Mouse (Mus musculus) gonadal fat pad, adult 2 months (tissue): ENCODE measurements around the gene Klf15. TPM values are rescaled to one million over a fixed set of nuclear protein-coding genes. Genes with fewer than 3 reads are reported as not detected.

ENCODE experiments used
- DNase-seq: peaks from one replicate; pipeline ENCODE4 v3.0.0-alpha.2; 2012; ENCODE audit warnings: low read depth
- polyA plus RNA-seq: library from polyadenylated mRNA; depleted of rRNA; stranded (reverse); fragments of >200 nt; gene quantifications from 2 replicates; pipeline ENCODE4 v1.2.3, GENCODE M21; 2012; rRNA removed

Gene Klf15
- polyA plus RNA-seq, result 78.7 and 86.9 TPM in 2 replicates

- no peak for DNase-seq
Observed at GRCm38 (mm10) chr6:90462181-90462706, at the start of gene Klf15. Klf15 (plus strand) TSS chr6:90462576.

DNA sequence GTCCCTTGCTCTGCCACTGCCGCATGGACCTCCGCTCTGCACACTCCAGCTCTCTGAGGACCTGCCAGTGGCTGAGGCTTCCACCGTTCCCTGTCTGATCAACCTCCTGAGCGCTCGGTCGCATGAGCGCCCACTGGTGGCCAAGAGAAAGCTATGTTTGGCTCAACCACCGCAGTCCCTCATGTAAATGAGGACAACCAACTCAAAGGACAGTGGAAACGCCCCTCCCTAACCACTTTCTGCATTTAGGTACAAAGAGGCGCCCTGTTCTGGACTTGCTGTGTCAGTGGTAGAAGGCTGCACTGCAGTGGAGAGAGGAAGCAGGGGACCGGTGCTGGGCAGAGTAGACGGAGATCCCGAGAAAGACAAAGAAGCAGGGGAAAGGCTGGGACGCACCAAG is 39.8 kb upstream of the Klf15 start:
- DNase-seq, result no peak

DNA sequence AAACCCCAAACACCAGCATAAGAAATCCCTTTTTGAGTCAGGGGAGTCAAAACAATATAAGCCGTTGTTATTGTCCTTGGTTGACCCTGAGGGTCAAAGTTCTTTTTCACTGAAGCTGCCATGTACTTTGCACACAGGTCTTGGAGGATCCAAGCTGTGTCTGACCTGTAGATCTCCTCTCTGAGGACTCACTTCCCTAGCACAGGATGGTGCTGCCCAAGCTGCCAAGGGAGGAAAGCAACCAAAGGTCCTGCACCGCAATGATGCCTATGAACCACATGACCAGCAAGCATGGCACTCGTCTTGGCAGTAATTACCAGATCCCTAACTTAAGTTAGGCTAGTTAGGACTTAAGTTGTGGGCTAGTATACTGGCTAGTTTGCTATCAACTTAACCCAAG is 37.0 kb upstream of the Klf15 start:
- DNase-seq, result no peak

GRCm38 (mm10) chr6:90426003-90426402 is 36.4 kb upstream of the Klf15 start:
- DNase-seq, result no peak

DNA sequence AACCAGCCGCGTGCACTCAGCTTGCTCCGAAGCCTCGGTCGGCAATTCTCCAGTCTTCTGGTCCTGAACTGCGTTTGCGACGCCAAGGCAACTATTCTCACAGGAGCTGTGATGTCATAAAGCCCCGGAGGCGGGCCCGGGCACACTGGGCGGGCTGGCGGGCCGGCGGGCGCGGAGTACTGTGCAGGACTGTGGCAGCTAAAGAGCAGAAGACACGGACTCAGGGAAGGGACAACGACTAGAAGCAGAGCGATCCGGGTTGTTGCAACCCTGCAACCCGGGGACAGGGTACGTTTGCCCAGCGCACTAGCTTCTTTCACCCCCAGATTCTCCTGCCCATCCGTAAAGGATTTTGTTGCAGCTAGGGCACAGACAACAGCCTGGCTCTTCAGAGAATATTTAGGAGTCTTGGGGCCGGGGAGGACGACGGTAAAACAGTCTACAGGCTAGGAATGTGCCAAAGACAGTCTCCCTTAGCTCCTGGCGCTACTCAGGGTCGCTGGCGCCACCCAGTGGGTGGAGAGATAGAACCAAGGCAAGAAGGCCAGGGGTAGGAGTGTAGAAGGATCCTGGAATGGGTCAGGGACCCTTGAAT is 33.9 kb upstream of the Klf15 start, which contains the start of gene Cfap100:
Gene Cfap100 (minus strand): TSS at position 418 of the 595 bp plus-strand sequence.
- no peak for DNase-seq

GRCm38 (mm10) chr6:90429911-90430310 is 32.5 kb upstream of the Klf15 start:
- no peak for DNase-seq

DNA sequence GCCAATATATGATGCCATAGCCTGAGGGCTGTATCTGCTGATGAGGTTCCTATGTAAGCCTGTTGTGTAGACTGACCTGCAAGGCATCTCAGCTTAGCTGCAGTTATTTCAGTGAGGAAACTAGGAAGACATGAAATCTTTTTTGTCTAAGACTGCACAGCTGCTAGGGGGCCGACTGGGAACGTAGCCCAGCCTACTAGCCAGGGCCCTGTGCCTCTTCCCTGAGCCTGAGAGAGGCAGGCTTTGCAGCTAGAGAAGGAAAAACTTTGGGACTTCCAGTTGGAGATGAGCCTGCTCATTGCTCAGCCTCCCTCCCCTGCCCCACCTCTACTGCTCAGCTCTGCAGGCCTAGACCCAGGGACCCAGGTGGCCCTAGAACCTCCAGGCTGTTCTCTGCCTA is 30.9 kb upstream of the Klf15 start:
- DNase-seq, result no peak

DNA sequence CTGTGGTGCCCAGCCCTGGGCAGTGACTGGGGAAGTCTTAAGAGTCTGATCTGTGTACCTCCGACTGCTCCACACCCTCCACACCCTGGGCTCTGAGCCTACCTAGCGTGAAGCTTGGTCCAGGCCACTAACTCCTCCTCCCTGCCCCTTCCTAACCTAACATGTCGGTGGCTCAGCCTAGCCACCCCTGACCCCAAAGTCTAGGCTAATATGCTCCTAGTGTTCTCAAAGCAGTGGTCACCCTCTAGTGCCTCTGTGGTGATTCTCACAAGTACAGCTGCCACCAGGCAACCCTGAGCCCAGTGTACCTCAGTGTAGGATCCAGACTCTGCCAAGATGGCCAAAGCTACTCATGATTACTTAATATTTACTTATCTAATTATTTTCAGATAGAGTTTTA is 27.7 kb upstream of the Klf15 start:
- DNase-seq, result no peak

DNA sequence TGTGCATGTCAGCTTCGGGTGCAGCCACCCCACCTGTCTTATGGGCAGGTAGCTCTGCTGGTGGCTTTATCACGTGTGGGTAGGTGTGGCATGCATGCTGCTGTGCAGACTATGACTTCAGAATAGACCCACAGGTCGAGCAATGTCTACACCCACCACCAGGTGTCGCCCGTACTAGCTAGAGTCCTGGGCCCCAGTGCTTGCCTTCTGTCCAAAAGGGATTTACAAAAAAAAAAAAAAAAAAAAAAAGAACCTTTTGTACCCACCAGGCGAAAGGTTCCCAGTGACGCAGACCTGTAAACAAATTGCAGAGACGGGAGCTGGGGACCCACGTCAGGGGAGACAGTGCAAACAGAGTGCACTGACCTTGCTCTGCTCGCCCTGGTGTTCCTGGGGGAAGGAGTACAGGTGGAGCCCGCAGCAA is 27.2 kb upstream of the Klf15 start:
- no peak for DNase-seq

DNA sequence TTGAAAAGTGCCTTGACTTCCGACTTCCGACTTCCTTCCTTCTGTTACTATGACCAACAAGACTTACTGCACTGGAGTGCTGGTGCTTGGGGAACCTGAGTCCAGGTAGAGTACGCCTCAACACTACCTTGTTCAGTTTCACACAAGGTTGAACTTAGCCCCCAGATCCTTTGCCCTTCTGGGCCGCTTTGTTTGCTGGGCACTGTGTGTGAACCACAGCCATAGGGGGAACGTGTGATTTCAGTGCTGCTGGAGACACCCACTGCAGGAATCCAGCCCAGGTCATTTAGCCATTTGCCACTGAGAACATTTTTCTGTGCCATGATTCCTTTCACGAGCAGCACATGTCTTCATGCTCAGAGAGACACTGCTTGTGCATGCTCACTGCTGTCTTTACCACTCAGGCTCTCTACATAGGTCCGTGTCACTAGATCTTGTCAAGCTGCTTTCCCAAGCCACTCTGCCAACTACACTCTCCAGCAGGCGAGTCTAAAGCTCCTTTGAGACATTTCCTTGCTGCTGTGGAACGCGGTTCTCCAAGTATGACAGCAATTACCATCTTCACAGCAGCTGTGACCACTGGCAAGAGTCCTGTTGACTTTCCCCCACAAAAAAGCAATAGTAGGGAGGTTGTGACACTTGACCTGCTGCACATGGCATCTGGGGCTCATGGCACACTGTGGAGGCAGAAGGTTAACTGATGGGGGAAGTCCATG is 26.0 kb upstream of the Klf15 start:
- DNase-seq, result no peak

DNA sequence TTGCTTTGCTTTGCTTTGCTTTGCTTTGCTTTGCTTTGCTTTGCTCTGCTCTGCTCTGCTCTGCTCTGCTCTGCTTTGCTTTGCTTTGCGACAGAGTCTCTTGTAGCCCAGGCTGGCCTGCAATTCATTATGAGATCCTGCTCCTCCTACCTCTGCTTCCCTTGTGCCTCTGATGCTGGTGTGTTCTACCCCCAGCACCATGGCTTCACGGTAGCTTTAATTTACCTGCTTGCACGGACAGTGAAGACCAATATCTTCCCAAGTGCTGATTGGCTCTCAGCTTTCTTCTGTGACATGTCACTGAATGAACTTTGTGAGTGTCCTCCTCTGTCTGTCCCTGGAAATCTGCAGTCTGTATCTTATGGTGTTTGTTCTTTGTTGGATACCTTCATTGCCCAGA is 25.3 kb upstream of the Klf15 start:
- no peak for DNase-seq

DNA sequence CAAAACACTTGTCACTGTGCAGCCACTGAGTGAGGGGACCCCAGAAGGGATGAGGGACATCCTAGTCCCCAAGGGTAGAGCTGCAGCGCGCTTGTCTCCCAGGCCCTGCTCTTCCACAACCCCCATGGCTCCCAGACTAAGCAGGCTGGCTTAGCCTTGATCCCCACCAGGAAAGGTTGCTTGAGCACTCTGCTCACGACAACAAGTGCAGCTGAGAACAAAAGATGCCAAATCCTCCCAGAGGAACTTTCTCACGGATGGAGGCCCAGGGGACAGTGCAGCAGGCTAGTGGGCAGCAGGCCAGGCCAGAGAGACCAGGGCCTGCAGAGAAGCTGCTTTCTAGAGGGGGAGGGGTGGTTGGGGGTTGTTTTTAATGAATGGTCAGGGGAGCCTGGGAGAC is 15.5 kb upstream of the Klf15 start:
- no peak for DNase-seq

- no peak for DNase-seq
Observed at GRCm38 (mm10) chr6:90450179-90450578, 12.2 kb upstream of the Klf15 start.

- DNase-seq, result no peak
Observed at GRCm38 (mm10) chr6:90450697-90451096, 11.7 kb upstream of the Klf15 start.

DNA sequence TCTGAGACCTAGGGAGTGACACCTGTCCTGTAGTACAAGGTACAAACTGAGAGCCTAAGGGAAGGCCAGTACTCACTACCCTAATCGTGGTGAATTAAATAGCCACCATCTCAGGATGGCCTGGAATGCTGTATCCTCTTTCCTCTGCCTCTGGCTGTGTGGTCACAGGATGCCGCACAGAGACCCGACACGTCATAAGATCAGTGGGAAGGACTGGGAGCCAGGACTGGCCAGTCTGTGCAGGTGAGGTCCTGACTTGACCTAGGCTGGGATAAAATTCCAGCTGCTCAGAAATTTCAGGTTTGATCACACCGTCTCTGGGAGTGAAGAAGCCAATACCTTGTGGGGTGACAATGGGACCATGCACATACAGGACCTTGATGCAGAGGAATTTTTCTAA is 10.9 kb upstream of the Klf15 start:
- DNase-seq, result no peak

DNA sequence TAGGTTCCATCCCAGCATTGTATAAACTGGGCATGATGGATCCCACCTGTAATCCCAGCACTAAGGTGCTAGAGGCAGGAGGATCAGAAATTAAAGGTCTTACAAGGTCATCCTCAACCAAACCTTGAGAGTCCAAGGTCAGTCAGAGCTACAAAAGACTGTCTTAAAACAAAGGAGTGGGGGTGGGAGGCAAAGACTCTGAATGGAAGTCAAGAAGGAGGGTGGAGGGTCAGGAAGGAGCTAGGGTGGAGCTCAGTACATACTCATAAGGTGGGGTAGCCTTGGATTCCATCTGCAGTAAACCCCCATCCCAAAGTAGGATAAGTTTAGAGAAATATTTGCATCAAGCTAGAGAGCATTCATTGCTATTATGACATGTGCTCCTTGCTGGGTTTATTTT is 9.8 kb upstream of the Klf15 start:
- DNase-seq, result no peak

DNA sequence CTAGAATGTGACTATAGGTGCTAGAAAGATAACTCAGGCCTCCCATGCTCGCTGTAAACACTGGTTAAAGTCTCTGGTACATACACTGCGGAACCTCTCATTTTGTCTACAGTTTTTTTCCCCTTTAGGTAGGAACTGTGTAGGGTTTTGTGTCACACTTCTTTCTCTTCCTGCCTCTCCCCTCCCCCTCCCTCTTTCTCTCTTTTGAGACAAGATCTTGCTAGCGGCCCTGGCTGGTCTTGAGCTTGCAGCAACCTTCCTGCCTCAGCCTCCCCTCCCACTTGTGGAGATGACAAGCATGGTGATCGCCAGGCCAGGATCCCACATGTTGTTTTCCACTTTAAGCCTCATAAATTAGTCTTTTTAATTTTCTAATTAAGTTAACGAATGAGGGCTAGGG is 8.6 kb upstream of the Klf15 start:
- no peak for DNase-seq

- no peak for DNase-seq
Observed at GRCm38 (mm10) chr6:90457421-90457820, 5.0 kb upstream of the Klf15 start.

GRCm38 (mm10) chr6:90461181-90461580 is 1.2 kb upstream of the Klf15 start:
- no peak for DNase-seq

- no peak for DNase-seq
Observed at GRCm38 (mm10) chr6:90461771-90462170, 605 bp upstream of the Klf15 start.

DNA sequence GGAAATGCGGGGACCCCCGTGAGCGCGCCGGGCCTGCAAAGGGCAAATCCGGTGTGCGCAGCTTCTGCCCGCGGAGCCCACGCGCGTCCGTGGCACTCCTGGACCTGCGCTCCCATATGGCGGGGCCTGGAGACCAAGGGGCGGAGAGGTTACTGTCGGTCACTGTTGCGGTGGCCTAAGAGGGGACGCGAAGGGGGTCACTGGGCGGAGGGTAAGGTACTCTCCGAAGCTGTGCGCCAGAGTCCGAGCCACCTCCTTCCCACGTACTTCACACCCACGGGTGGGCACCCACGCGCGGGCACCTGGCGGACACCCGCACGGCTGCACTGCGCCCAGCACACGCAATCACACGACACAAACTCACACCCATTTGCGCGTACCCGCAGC is 458 bp downstream of the Klf15 start:
- DNase-seq, result no peak

DNA sequence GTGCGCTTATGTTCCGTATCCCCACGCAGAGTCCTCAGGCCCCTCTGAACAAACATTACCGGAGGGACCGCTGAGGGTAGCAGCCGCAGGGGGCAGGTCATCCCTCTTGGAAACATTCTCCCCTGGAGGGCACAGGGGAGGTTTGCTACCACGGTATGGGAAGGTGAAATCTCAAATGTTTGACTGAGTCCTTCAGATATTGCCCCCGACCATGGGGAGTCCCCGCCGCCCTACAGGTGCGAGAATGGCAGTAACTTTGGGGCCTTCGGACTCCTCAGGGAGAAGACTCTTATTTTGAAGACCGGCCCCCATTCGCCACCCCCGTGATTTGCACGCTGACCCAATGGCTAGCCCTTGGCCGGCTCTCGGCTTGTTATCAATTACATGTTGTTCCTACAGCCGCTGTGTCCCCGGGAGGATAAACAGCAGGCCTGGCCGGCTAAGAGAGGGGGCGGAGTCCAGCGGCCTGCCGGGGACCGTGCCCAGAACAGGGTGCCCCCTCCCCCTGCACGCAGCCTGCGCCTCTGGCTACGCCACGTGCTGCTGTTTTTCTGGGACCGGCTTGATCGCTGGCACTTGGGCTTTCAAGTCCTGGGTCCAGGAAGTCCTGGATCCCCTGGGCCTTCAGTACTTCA is 969 bp downstream of the Klf15 start:
- no peak for DNase-seq

GRCm38 (mm10) chr6:90463890-90464421 is 1.6 kb downstream of the Klf15 start:
- DNase-seq, result no peak
